Mouse (Mus musculus) left cerebral cortex, adult 2 months (tissue): ENCODE measurements around the gene Rbks. TPM values are rescaled to one million over a fixed set of nuclear protein-coding genes. Genes with fewer than 3 reads are reported as not detected.
A peak's percentile ranks its signal among the peaks of the same experiment; 100 is the strongest.
"Not testable (repeated sequence)": the region's sequence is repeated elsewhere in the genome, so short reads cannot be mapped to it uniquely, and the experiment has no call there.

Source experiments
- DNase-seq, 2 experiments: peaks; one replicate each; pipeline ENCODE4 v3.0.0; 2021 to 2022; ENCODE audit warnings: low spot score in 2 of 2, mixed read lengths in 1 of 2; ENCODE audit errors: extremely low spot score in 1 of 2
- H3K27ac ChIP-seq: fragments of 200-600 bp; 2 replicates; pipeline ENCODE4 v1.8.1; 2022
- H3K4me3 ChIP-seq: fragments of 200-600 bp; 2 replicates; pipeline ENCODE4 v1.8.1; 2022
- CTCF ChIP-seq: fragments of 200-600 bp; IDR thresholded peaks from 2 replicates; pipeline ENCODE4 v1.8.1; 2022; ENCODE audit warnings: antibody characterized with exemption, mild to moderate bottlenecking, moderate library complexity
- intact Hi-C: fragments of 180-260 bp; cut with DNase I; formaldehyde crosslinking; loops from one replicate; pipeline ENCODE4 v1.15.1; 2025
- total RNA-seq, 2 experiments: library from RNA; stranded (reverse); gene quantifications; 2 replicates each; pipeline ENCODE4 v1.2.3; 2021

Rbks gene
- total RNA-seq, 2 experiments from 2014 or later: 3.8 to 4.0 TPM

DNA sequence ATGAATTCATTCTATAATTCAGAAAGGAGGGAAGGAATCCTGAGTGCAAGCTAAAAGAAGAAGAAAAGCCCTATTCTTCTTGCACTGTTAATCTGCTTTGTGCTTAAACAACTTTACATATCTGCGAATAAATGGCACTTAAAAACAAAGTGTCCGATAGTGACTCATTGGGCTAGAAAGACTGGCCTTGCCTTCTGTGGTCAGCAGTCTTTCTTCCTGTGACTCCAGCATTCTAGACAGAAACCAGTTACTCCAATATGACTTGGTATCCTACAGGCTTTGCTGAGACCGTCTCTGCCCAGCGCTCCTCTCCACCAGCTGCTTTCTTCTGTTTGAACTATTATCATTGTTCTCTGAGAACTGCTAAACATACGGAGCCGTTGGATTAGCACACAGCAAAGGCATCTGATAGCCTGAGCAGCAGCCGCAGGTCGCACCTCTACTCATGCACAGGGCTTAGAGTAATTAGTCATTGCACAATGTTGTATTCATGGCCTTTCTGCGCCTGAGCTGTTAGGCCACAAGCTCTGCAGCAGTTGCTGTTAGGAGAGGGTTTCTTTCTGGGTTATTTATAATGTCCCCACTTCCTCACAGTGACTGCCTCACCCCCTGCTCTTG lies 60.7 kb downstream of the Rbks start:
- H3K4me3 ChIP-seq: no peak overlapping the region
- no peak for TF ChIP-seq CTCF
- no peak for DNase-seq
- intact Hi-C loops: no loop called here
- no peak overlapping the region for H3K27ac ChIP-seq

DNA sequence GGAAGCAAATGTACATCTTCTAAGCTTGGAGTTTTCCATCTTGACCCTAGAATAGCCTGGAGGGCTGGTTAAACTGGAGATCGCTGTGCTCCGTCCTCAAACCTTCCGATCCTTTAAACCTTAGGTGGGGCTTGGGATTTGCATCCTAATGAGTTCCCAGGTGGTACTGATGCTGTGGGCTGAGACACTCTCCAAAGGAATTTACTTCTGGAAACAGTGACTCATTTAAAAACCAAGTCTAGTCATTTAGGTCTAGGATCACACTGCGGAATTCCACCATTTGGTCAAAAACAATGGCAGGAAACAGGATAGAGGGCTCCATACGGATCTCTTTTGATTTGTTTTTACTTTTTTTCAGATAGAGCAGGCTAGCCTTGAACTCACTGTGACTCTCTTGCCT lies 62.7 kb downstream of the Rbks start:
- no peak for DNase-seq
- no peak overlapping the region for H3K4me3 ChIP-seq
- no peak for TF ChIP-seq CTCF
- intact Hi-C loops: no loop called here
- H3K27ac ChIP-seq: no peak overlapping the region

DNA sequence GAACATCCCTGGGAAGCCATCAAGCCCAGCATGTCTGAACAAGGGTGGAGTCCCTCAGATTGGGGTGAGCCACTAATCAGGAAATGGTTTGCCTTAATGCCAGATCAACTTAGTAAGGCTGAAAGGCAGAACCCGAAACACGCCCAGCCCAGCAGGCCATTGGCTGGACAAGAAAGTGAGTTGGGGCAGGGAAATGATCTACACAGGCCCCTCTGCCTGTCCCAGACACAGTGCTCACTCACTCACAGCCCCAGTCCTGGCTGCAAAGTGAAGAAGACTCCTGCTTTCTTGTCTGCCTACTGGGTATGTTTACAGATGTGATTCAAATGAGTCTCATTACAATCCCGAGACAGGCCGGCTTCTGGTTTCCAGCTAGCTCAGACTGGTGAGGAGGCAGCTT lies 63.3 kb downstream of the Rbks start:
- no peak overlapping the region for H3K4me3 ChIP-seq
- intact Hi-C loops: no loop called here
- TF ChIP-seq CTCF: no peak

DNA sequence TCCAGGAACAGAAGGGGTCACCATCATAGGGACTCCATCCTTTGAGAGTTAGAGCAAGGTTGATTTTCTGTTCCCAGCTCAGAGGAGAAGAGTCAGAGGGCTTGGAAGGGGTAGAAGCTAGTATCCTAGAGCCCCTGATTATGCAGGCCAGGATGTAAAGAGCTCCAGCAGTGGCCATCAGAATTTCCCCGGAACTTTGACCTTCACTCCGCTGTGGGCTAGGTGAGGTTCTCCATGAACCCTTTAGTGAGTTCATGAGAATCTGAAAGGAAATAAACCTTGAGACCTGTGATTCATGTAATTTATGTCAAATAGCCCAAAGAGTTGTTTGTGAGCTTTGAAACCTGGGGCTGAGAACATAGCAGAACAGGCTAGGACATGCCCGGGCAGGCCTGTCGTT lies 66.3 kb downstream of the Rbks start:
- DNase-seq, intact Hi-C loops, H3K27ac ChIP-seq, H3K4me3 ChIP-seq: not testable (repeated sequence)

More for the DNA sequence above, 63.3 kb downstream of the Rbks start:
- no peak overlapping the region for H3K27ac ChIP-seq
- no peak for DNase-seq

DNA sequence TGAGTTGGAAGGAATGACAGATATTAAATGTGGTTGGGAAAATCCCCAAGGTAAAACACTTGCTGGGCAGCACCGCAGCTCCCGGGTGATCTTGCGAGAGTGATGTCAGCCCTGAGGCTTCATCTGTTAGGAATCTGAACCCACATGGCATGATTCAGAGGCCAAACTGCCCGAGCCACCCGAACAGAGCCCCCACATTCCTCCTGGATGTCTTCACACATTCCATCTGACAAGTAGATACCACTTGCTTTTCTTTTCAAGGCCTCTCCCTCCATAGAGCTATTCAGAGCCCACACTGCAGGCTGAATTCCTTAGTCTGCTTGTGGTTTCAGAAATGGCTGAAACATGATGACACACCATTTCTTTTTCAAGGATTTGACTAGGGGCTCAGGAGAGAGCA lies 67.4 kb downstream of the Rbks start:
- TF ChIP-seq CTCF: no peak

DNA sequence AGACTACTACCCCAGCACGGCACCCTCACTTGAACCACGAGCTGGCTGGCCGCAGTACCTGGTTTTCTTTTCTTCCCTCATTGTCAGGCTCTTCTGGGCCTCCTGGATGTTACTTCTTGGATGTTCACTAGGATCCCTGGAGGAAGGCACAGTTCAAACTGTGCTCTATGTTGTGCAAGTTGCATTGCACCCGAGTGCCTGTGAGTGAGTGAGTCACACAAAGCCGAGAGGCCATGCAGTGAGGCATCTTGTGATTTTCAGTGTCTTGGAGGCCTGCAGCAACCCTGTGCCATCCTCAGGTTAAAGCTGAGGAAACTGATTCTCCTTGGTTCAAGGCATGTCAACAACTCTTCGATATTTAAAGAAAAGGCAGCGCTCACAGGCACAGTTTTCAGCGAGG lies 68.9 kb downstream of the Rbks start:
- no peak for DNase-seq
- Histone ChIP-seq H3K4me3 (no peak overlapping the region), H3K27ac (no peak overlapping the region)
- intact Hi-C loops: no loop called here
- TF ChIP-seq CTCF: no peak

More for the DNA sequence above, 67.4 kb downstream of the Rbks start:
- no peak overlapping the region for H3K27ac ChIP-seq
- H3K4me3 ChIP-seq: no peak overlapping the region
- intact Hi-C loops: no loop called here
- no peak for DNase-seq

DNA sequence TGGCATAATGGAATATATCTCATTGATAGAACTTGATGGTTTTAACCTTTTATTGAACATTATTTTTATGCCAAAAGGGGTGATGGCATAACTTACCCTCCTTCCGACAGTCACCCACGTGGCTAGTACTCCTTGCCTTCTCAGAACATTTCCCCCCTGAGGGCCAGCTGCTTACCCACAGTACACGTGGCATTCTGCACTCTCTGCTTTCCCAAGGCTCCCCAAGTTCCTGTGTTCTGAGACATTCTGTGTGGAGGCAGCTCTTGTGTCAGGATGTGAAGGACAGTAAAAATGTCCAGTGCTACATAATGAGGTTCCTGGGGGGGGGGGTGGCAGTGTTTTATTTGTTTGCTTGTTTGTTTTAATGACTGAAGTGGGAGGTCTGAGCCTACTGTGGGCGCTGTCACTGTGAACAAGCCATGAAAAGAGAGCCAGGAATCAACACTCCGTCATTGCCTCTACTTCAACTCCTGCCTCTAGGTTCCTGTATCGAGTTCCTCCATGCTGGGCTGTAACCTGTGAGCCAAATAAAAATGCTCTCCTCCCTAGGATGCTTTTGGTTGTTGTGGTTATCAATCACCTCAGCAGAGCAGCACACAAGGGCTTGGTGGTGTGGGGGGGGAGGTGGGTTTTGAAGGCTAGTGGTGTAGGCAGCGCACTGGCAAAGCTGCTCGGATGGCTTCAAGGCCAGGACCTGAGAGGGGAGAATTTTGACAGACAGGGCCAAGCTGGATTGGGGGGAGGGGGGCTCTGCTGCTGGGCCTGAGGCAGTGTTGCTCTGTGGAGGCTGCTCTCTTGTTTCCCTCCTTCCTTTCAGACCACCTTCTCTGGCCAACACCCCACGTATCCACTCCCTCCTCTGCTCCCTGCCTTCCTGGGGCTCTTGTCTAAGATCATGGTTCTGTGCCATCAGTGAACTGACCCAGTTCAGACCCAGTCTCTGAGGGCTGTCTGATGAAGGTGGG lies 69.6 kb downstream of the Rbks start:
- Histone ChIP-seq H3K4me3 (no peak overlapping the region), H3K27ac (no peak overlapping the region)
- TF ChIP-seq CTCF: no peak
- no peak for DNase-seq
- intact Hi-C loops: no loop called here

DNA sequence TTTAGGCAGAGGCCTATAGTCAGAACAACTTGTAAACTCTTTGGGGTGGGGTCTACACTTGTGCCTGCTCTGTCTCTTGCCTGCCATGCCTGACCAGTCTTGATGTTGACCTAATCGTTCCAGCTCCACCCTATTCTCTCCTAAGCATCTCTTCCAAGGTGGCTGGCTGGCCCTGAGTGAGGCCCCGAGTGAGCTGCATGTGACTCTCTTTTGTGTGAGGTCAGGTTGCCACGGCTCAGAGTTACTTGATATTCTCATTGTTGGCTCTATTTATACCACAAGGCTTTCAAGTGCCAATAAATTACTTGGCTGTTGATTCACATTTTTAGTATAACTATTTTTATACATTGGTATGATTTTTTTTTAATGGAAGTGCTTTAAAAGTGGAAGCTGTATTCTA lies 70.3 kb downstream of the Rbks start:
- Histone ChIP-seq H3K27ac (no peak overlapping the region), H3K4me3 (no peak overlapping the region)
- no peak for DNase-seq
- intact Hi-C loops: no loop called here
- TF ChIP-seq CTCF: no peak

DNA sequence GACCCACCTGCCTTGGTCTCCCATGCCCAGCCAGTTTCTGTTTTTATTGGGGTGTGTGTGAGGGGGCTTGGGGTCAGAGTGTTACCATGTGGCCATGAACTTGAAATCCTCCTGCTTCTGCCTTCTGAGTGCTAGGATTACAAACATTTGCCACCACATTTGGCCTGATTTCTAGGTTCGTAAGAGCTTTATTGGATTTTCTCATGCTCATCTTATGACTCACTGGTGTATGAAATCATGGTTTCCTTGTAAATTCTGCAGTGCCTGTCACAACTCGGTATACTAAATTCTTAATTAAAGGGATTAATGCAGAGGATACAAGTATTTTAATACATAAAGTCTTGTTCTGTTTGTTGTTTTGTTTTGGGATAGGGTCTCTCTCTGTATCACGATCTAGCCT lies 77.1 kb downstream of the Rbks start:
- no peak for TF ChIP-seq CTCF
- Histone ChIP-seq H3K27ac (no peak overlapping the region), H3K4me3 (no peak overlapping the region)
- DNase-seq: no peak
- intact Hi-C loops: no loop called here

DNA sequence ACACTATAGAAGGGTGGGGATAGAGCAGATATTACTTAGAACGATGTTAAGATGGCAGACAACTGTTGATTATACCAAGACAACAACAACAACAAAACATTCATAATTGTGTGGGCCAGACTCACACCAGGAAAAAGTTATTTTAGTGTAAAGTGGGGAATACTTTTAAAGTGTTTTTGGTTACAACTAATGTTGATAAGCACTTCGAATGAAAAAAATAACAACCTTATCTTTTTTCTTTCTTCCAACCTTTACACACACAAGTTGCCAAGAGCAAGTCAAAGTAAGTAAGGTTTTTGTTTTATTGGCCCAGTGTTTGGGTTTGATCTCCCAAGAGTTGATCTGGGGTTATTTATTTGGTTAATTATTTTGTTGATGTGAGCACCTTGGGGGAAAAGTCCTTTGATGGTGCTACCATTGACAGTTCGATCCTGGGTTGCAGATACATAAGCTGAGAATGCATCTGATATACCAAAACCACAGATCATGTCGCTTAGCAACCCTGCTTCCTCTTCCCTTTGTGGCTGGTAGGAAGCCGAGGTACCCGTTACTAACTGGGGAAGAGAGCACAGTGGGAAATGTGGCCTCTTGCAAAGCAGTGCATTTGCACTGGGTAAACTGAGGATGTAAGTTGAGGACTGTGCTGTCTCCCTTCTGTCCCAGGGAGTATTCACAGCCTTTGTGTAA lies 82.9 kb downstream of the Rbks start:
- intact Hi-C loops: loop anchor here (1.0 kb wide), 1 partner anchor 51 kb away; no protein-coding TSS in a partner anchor
- no peak for DNase-seq
- H3K4me3 ChIP-seq: peak overlapping the region; percentile 78
- H3K27ac ChIP-seq: peak overlapping the region; percentile 83
- TF ChIP-seq CTCF: no peak

DNA sequence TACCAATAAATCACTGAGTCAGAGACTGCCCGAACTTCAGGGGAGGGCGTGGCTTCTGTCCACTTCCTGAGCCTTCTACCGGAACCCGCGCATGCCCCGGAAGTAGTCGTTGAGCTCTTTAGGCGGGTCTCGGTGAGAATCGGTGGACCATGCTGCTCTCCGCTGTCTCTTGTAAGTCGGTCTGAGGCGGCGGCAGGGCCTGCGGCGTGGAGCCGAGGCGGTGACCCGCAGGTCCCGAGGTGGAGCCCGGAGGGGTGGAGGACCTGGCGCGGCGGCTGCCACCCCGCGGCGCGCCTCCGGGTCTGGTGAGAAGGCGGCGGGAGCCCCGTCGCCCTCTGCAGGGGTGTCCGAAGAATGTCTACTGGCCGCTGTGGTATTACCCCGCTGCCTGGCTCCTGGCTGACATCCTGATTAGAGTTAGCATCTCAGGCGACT lies 83.6 kb downstream of the Rbks start:
- intact Hi-C loops: loop anchor here (1.0 kb wide), 1 partner anchor 51 kb away; no protein-coding TSS in a partner anchor
- peak overlapping the region; percentile 83 for H3K27ac ChIP-seq
- peak; percentile 58 for TF ChIP-seq CTCF
- H3K4me3 ChIP-seq: peak overlapping the region; percentile 78
- peak; percentile 74 to 76 for DNase-seq

DNA sequence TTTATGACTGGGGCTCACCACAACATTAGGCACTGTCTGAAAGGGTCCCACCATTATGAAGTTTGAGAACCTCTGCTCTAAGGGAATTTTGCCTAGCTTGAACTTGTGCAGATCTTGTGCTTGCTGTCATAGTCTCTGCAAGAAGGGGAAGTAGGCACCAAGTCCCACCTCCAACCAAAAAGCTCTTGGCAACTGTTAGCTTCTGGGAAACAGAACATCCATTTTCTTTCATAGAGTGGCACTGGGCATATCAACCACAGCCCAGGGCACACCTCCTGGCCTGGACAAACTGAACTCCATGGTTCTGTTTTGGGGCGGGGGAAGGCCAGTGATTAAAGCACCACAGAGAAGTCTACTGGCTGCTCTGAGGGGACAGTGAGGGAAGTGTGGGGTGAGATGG lies 86.2 kb downstream of the Rbks start:
- TF ChIP-seq CTCF: no peak
- no peak overlapping the region for H3K27ac ChIP-seq
- intact Hi-C loops: no loop called here
- DNase-seq: no peak
- no peak overlapping the region for H3K4me3 ChIP-seq
